Mouse (Mus musculus): ENCODE measurements around the gene Dffb. TPM values are rescaled to one million over a fixed set of nuclear protein-coding genes. Genes with fewer than 3 reads are reported as not detected.

The Dffb gene
- total and polyA plus RNA-seq, 2 experiments from 2014 or later = 8.6 to 22.7 TPM

GRCm38 (mm10) chr4:154015476-154015875, 40.5 kb upstream of the Dffb start:
- H3K4me3 ChIP-seq (ENCODE audit: low read depth, low read length) = no peak overlapping the region
- peaks cover 51% of the 10 kb centered on the region for H3K36me3 ChIP-seq (ENCODE audit: insufficient read depth)
- TF ChIP-seq CTCF (IDR thresholded peaks at IDR 0.05; ENCODE audit: low read depth) = no peak
- no peaks in the 10 kb centered on the region for H3K27me3 ChIP-seq (ENCODE audit: insufficient read depth, low read length)
- no peak overlapping the region for H3K27ac ChIP-seq (ENCODE audit: low read depth, low read length)
- WGBS = 91% methylated on average over 11 of the region's 11 CpGs
- H3K4me2 ChIP-seq (ENCODE audit: low read depth) = no peak overlapping the region
- DNase-seq = no peak
- peaks cover 12% of the 10 kb centered on the region for H3K4me1 ChIP-seq (ENCODE audit: insufficient read depth)
- no peaks in the 10 kb centered on the region for H3K9me3 ChIP-seq (ENCODE audit: low read length)
- no peak for ATAC-seq
- no peak overlapping the region for H3K9ac ChIP-seq

- Histone ChIP-seq H3K27me3 (ENCODE audit: insufficient read depth, low read length) (no peaks in the 10 kb centered on the region), H3K4me1 (ENCODE audit: insufficient read depth) (peaks cover 12% of the 10 kb centered on the region), H3K36me3 (ENCODE audit: insufficient read depth) (peaks cover 24% of the 10 kb centered on the region), H3K9me3 (ENCODE audit: low read length) (no peaks in the 10 kb centered on the region), H3K4me2 (ENCODE audit: low read depth) (peak overlapping the region; percentile 93), H3K4me3 (ENCODE audit: low read depth, low read length) (peak overlapping the region; percentile 93), H3K9ac (peak overlapping the region; percentile 85), H3K27ac (ENCODE audit: low read depth, low read length) (peak overlapping the region; percentile 64)
- DNase-seq = peak; percentile 33
- no peak; the same call in 1 of the 2 replicates for ATAC-seq
- WGBS = 2% methylated on average over 55 of the region's 55 CpGs
- TF ChIP-seq CTCF (IDR thresholded peaks at IDR 0.05; ENCODE audit: low read depth) = no peak
Measured at GRCm38 (mm10) chr4:154012132-154012882, 37.4 kb upstream of the Dffb start.

- Histone ChIP-seq H3K4me1 (ENCODE audit: insufficient read depth) (peaks cover 12% of the 10 kb centered on the region), H3K36me3 (ENCODE audit: insufficient read depth) (peaks cover 24% of the 10 kb centered on the region), H3K9me3 (ENCODE audit: low read length) (no peaks in the 10 kb centered on the region), H3K4me3 (ENCODE audit: low read depth, low read length) (peak within 1 kb of the TSS; percentile 93), H3K9ac (peak within 1 kb of the TSS; percentile 85), H3K4me2 (ENCODE audit: low read depth) (peak within 1 kb of the TSS; percentile 93), H3K27ac (ENCODE audit: low read depth, low read length) (peak within 1 kb of the TSS; percentile 64), H3K27me3 (ENCODE audit: insufficient read depth, low read length) (no peaks in the 10 kb centered on the region)
- ATAC-seq (peak; percentile 97), DNase-seq (peak; percentile 89)
- 0 out of 2 replicates have a peak, but pooled peaks have one; percentile 2 for TF ChIP-seq CTCF (IDR thresholded peaks at IDR 0.05; ENCODE audit: low read depth)
- WGBS = 3% methylated on average over 51 of the region's 59 CpGs
Measured at GRCm38 (mm10) chr4:154011646-154012089, 36.7 kb upstream of the Dffb start, which contains the start of gene Lrrc47. Lrrc47 (plus strand) TSS chr4:154011731.

- peak overlapping the region; percentile 93 for H3K4me3 ChIP-seq (ENCODE audit: low read depth, low read length)
- H3K36me3 ChIP-seq (ENCODE audit: insufficient read depth) = peaks cover 27% of the 10 kb centered on the region
- TF ChIP-seq CTCF (IDR thresholded peaks at IDR 0.05; ENCODE audit: low read depth) = no peak
- H3K27me3 ChIP-seq (ENCODE audit: insufficient read depth, low read length) = no peaks in the 10 kb centered on the region
- H3K4me1 ChIP-seq (ENCODE audit: insufficient read depth) = peaks cover 12% of the 10 kb centered on the region
- H3K9ac ChIP-seq = peak overlapping the region; percentile 85
- H3K27ac ChIP-seq (ENCODE audit: low read depth, low read length) = peak overlapping the region; percentile 64
- ATAC-seq (peak; percentile 58), DNase-seq (no peak)
- peak overlapping the region; percentile 93 for H3K4me2 ChIP-seq (ENCODE audit: low read depth)
- 30% methylated on average over 13 of the region's 13 CpGs for WGBS
- no peaks in the 10 kb centered on the region for H3K9me3 ChIP-seq (ENCODE audit: low read length)
Measured at GRCm38 (mm10) chr4:154010907-154011645, 36.1 kb upstream of the Dffb start.

- WGBS = 74% methylated on average over 4 of the region's 4 CpGs
- H3K36me3 ChIP-seq (ENCODE audit: insufficient read depth) = peaks cover 43% of the 10 kb centered on the region
- H3K9me3 ChIP-seq (ENCODE audit: low read length) = no peaks in the 10 kb centered on the region
- H3K4me1 ChIP-seq (ENCODE audit: insufficient read depth) = 0 out of 2 replicates have a peak, but pooled peaks cover 3% of the 10 kb centered on the region
- no peak for TF ChIP-seq CTCF (IDR thresholded peaks at IDR 0.05; ENCODE audit: low read depth)
- no peak for ATAC-seq
- H3K27ac ChIP-seq (ENCODE audit: low read depth, low read length) = no peak overlapping the region
- H3K27me3 ChIP-seq (ENCODE audit: insufficient read depth, low read length) = no peaks in the 10 kb centered on the region
- H3K9ac ChIP-seq = no peak overlapping the region
- H3K4me3 ChIP-seq (ENCODE audit: low read depth, low read length) = no peak overlapping the region
- no peak overlapping the region for H3K4me2 ChIP-seq (ENCODE audit: low read depth)
- DNase-seq = no peak
Measured at GRCm38 (mm10) chr4:154007759-154008158, 32.8 kb upstream of the Dffb start.

GRCm38 (mm10) chr4:154006264-154006663, 31.3 kb upstream of the Dffb start:
- Histone ChIP-seq H3K36me3 (ENCODE audit: insufficient read depth) (peaks cover 53% of the 10 kb centered on the region), H3K27me3 (ENCODE audit: insufficient read depth, low read length) (no peaks in the 10 kb centered on the region), H3K4me1 (ENCODE audit: insufficient read depth) (no peaks in the 10 kb centered on the region), H3K4me3 (ENCODE audit: low read depth, low read length) (no peak overlapping the region), H3K27ac (ENCODE audit: low read depth, low read length) (no peak overlapping the region), H3K4me2 (ENCODE audit: low read depth) (no peak overlapping the region), H3K9me3 (ENCODE audit: low read length) (no peaks in the 10 kb centered on the region), H3K9ac (no peak overlapping the region)
- no peak for TF ChIP-seq CTCF (IDR thresholded peaks at IDR 0.05; ENCODE audit: low read depth)
- 93% methylated on average over 6 of the region's 6 CpGs for WGBS
- ATAC-seq (no peak), DNase-seq (no peak)

GRCm38 (mm10) chr4:154005488-154005887, 30.6 kb upstream of the Dffb start:
- Histone ChIP-seq H3K9ac (no peak overlapping the region), H3K4me3 (ENCODE audit: low read depth, low read length) (no peak overlapping the region), H3K4me2 (ENCODE audit: low read depth) (no peak overlapping the region), H3K27ac (ENCODE audit: low read depth, low read length) (no peak overlapping the region), H3K4me1 (ENCODE audit: insufficient read depth) (no peaks in the 10 kb centered on the region), H3K9me3 (ENCODE audit: low read length) (no peaks in the 10 kb centered on the region), H3K27me3 (ENCODE audit: insufficient read depth, low read length) (no peaks in the 10 kb centered on the region), H3K36me3 (ENCODE audit: insufficient read depth) (peaks cover 53% of the 10 kb centered on the region)
- 0 out of 2 replicates have a peak, but pooled peaks have one; percentile 3 for ATAC-seq
- TF ChIP-seq CTCF (IDR thresholded peaks at IDR 0.05; ENCODE audit: low read depth) = no peak
- no peak for DNase-seq
- WGBS = 90% methylated on average over 5 of the region's 5 CpGs

Measured in forebrain, postnatal 0 days (tissue).